Mouse (Mus musculus): ENCODE measurements around the gene Rfng. TPM values are rescaled to one million over a fixed set of nuclear protein-coding genes. Genes with fewer than 3 reads are reported as not detected.

Gene Rfng
- total and polyA plus RNA-seq, 3 experiments: 4.1 to 67.6 (median 18.4) TPM

DNA sequence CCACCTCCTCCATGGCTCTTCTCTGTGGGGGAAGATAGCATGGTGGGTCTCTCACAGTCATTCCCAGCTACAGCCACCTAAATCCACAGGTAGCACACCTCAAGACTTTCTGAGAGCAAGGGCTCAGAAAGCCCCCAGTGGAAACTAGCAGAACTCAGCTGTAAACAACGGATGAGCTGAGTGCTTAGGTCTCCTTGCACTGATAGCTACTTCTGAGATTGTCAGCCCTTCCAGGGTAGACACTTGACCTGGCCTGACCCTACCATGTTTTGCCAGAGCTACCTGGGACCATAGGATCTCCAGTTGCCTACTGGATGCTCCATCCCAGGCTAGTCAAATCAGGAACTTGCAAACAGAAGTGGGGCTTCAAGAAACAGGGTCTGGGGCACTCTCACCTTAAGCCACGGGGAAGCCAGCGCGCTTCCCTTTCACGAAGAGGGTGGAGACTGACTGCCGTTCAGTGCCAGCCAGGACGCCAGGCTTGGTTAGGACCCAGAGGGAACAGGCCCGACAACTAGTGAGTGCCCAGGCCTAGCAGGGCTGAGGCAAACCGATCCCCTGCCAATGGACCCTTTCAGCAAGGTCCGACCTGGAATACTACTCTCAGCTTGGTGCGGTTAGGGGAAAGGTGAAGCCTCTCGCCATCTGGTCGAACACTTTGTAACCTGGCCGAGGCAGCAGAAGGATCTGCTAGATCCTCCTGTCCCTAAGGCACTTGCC lies 39.0 kb upstream of the Rfng start:
- H3K4me3 ChIP-seq (ENCODE audit: low read depth, low read length): peak overlapping the region; percentile 85
- H3K9me3 ChIP-seq (replicated peaks): no peaks in the 10 kb centered on the region
- DNase-seq (ENCODE audit: low spot score) (peak; percentile 53), ATAC-seq (ENCODE audit: extremely low read depth, insufficient number of reproducible peaks, low FRiP score, poor library complexity, severe bottlenecking) (no peak)
- peaks cover 4% of the 10 kb centered on the region for H3K27me3 ChIP-seq (ENCODE audit: insufficient read depth, low read length)
- H3K4me1 ChIP-seq (ENCODE audit: insufficient read depth, low read depth, low read length): peaks cover 76% of the 10 kb centered on the region
- TF ChIP-seq POLR2AphosphoS5 (IDR thresholded peaks at IDR 0.05; ENCODE audit: insufficient replicate concordance, low read depth, low read length) (peak; percentile 66; the same call in 1 of the 2 replicates), GATA2 (IDR thresholded peaks at IDR 0.05; ENCODE audit: borderline replicate concordance, low read depth, low read length) (no peak)
- peaks cover 62% of the 10 kb centered on the region for H3K36me3 ChIP-seq (replicated peaks)

DNA sequence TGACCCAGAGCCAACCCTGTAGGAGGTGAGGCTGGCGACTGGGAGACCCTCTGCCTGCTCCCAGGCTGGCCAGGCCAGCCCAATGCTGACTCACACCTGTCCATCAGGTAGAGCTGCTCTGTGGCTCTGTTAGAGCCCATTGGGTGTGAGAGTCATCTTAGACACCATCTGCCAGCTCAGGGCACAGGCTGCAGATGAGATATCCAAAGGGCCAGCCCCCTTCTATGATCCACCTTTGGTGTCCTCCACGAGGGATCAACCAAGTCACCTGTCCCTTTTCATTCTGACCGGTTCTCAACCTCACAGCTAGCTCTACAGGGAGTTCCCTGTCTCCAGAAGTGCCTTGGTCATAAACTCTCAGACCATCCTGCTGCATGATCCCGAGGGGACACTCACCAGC lies 38.3 kb upstream of the Rfng start:
- H3K4me3 ChIP-seq (ENCODE audit: low read depth, low read length): peak overlapping the region; percentile 85
- peaks cover 69% of the 10 kb centered on the region for H3K36me3 ChIP-seq (replicated peaks)
- DNase-seq (ENCODE audit: low spot score) (no peak), ATAC-seq (ENCODE audit: extremely low read depth, insufficient number of reproducible peaks, low FRiP score, poor library complexity, severe bottlenecking) (no peak)
- H3K9me3 ChIP-seq (replicated peaks): no peaks in the 10 kb centered on the region
- no peaks in the 10 kb centered on the region for H3K27me3 ChIP-seq (ENCODE audit: insufficient read depth, low read length)
- peaks cover 79% of the 10 kb centered on the region for H3K4me1 ChIP-seq (ENCODE audit: insufficient read depth, low read depth, low read length)
- TF ChIP-seq GATA2 (IDR thresholded peaks at IDR 0.05; ENCODE audit: borderline replicate concordance, low read depth, low read length) (no peak), CTCF (IDR thresholded peaks at IDR 0.05; ENCODE audit: low read depth, low read length) (no peak), TAL1 (conservative IDR thresholded peaks at IDR 0.05; ENCODE audit: low read depth, low read length) (no peak), GATA1 (IDR thresholded peaks at IDR 0.05; ENCODE audit: borderline replicate concordance, low read length) (no peak), POLR2AphosphoS5 (IDR thresholded peaks at IDR 0.05; ENCODE audit: insufficient replicate concordance, low read depth, low read length) (no peak)

DNA sequence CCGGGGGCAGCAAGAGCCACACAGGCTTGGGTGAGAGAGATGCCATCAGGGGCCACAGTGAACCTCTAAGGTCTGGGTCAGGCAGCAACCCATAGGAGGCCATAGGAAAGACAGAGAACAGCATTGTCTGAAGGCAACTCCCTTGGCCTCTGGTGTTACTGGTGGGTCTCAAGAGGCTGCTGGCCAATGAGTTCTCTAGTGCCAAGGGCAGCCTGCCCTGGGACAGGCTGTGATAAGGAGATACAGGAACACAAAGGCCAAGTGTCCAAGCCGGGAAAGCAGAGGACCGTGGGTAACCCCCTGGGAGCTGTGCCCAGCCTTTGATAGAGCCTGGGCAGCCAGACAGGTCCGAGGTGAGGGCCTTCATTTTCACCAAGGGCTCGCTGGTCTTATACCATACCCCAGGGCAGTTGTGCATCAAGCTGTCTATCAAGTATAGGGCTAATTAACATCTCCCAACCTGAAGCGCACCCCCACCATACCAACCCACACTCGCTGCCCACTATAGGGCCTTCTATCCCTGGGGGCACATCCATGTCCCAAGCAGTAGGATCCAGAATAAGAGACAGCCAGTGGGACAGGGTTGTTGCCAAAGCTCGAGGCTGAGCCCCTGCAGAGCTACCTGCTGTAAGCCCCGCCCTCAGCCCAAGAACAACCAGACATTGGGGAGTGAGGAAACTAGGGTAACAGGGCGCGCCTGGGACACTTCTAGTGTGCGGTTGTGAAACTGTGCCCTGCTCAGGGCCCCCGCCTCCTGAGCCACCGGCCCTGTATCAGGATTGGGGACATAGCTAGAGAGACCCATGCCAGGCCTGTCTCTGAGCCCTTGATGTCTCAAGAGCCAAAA lies 37.3 kb upstream of the Rfng start:
- Histone ChIP-seq H3K9me3 (replicated peaks) (no peaks in the 10 kb centered on the region), H3K27me3 (ENCODE audit: insufficient read depth, low read length) (no peaks in the 10 kb centered on the region), H3K4me3 (ENCODE audit: low read depth, low read length) (peak overlapping the region; percentile 85), H3K36me3 (replicated peaks) (peaks cover 77% of the 10 kb centered on the region), H3K4me1 (ENCODE audit: insufficient read depth, low read depth, low read length) (peaks cover 88% of the 10 kb centered on the region)
- peak; percentile 50 for DNase-seq (ENCODE audit: low spot score)
- TF ChIP-seq TAL1 (conservative IDR thresholded peaks at IDR 0.05; ENCODE audit: low read depth, low read length): no peak
- no peak for TF ChIP-seq GATA1 (IDR thresholded peaks at IDR 0.05; ENCODE audit: borderline replicate concordance, low read length)
- TF ChIP-seq GATA2 (IDR thresholded peaks at IDR 0.05; ENCODE audit: borderline replicate concordance, low read depth, low read length): no peak
- no peak for TF ChIP-seq POLR2AphosphoS5 (IDR thresholded peaks at IDR 0.05; ENCODE audit: insufficient replicate concordance, low read depth, low read length)
- TF ChIP-seq CTCF (IDR thresholded peaks at IDR 0.05; ENCODE audit: low read depth, low read length): no peak
- ATAC-seq (ENCODE audit: extremely low read depth, insufficient number of reproducible peaks, low FRiP score, poor library complexity, severe bottlenecking): no peak

DNA sequence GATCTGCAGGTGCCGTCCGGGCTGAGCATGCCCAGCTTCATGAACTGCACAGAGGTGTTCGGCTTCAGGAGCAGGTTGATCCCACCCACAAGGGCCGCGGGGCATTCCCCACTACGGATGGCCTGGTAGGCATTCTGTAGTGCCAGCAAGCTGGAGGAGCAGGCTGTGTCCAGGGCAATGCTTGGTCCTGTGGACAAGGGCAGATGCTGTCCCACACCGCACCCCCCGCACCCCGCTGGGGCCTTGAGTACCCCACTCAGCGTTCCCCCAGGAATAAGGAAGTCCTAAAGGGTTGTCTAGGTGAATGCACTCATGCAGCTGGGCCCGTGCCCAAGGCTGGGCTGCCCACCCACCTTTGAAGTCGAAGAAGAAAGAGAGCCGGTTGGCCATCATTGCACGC lies 36.5 kb upstream of the Rfng start:
- peak overlapping the region; percentile 85; the same call in 1 of the 2 replicates for H3K4me3 ChIP-seq (ENCODE audit: low read depth, low read length)
- peaks cover 88% of the 10 kb centered on the region for H3K4me1 ChIP-seq (ENCODE audit: insufficient read depth, low read depth, low read length)

DNA sequence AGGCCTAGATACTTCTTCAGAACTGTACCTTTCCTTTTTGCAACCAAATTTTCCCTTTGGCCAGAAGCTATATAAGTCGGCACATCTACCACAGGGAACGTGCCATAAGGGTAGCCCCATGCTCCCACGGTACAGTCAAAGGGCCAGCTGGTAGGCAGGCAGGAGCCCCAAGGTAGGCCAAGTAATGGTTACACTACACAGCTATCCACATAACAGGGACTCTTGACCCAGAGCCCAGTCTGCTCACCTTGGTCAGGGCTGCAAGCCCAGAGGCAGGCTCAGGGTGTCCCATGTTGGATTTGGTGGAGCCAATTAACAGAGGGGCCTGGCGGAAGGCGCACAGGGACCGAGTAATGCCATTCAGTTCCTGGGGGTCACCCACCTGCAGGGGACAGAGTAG lies 35.5 kb upstream of the Rfng start:
- H3K4me1 ChIP-seq (ENCODE audit: insufficient read depth, low read depth, low read length): peaks cover 87% of the 10 kb centered on the region
- TF ChIP-seq TAL1 (conservative IDR thresholded peaks at IDR 0.05; ENCODE audit: low read depth, low read length): no peak
- no peak for TF ChIP-seq CTCF (IDR thresholded peaks at IDR 0.05; ENCODE audit: low read depth, low read length)
- TF ChIP-seq GATA2 (IDR thresholded peaks at IDR 0.05; ENCODE audit: borderline replicate concordance, low read depth, low read length): no peak
- TF ChIP-seq GATA1 (IDR thresholded peaks at IDR 0.05; ENCODE audit: borderline replicate concordance, low read length): no peak
- no peak for TF ChIP-seq POLR2AphosphoS5 (IDR thresholded peaks at IDR 0.05; ENCODE audit: insufficient replicate concordance, low read depth, low read length)
- no peak for DNase-seq (ENCODE audit: low spot score)
- no peak overlapping the region for H3K4me3 ChIP-seq (ENCODE audit: low read depth, low read length)
- no peaks in the 10 kb centered on the region for H3K27me3 ChIP-seq (ENCODE audit: insufficient read depth, low read length)
- ATAC-seq (ENCODE audit: extremely low read depth, insufficient number of reproducible peaks, low FRiP score, poor library complexity, severe bottlenecking): no peak
- H3K36me3 ChIP-seq (replicated peaks): peaks cover 89% of the 10 kb centered on the region
- H3K9me3 ChIP-seq (replicated peaks): no peaks in the 10 kb centered on the region

More for the DNA sequence above, 36.5 kb upstream of the Rfng start:
- ATAC-seq (ENCODE audit: extremely low read depth, insufficient number of reproducible peaks, low FRiP score, poor library complexity, severe bottlenecking) (no peak), DNase-seq (ENCODE audit: low spot score) (no peak)
- Histone ChIP-seq H3K9me3 (replicated peaks) (no peaks in the 10 kb centered on the region), H3K27me3 (ENCODE audit: insufficient read depth, low read length) (no peaks in the 10 kb centered on the region), H3K36me3 (replicated peaks) (peaks cover 79% of the 10 kb centered on the region)
- TF ChIP-seq GATA2 (IDR thresholded peaks at IDR 0.05; ENCODE audit: borderline replicate concordance, low read depth, low read length) (no peak), POLR2AphosphoS5 (IDR thresholded peaks at IDR 0.05; ENCODE audit: insufficient replicate concordance, low read depth, low read length) (no peak), TAL1 (conservative IDR thresholded peaks at IDR 0.05; ENCODE audit: low read depth, low read length) (no peak), GATA1 (IDR thresholded peaks at IDR 0.05; ENCODE audit: borderline replicate concordance, low read length) (no peak), CTCF (IDR thresholded peaks at IDR 0.05; ENCODE audit: low read depth, low read length) (no peak)

DNA sequence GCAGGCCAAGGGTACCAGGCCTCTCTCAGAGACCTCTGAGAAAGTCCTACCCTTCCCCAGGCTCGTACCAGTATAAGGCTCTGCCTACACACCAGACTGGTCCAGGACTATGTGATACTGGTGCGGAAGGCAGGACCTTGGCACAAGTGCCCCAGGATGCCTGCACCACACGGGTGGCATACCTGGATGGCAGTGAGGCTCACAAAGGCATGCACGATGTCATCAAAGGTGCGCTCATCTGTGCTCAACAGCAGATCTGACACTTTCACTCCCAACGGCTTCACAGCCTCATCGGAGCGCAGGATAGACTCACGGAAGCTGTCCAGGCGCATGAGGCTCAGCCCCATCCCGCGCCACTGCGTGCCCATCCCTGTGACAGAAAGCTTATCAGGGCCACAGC lies 34.2 kb upstream of the Rfng start:
- ATAC-seq (ENCODE audit: extremely low read depth, insufficient number of reproducible peaks, low FRiP score, poor library complexity, severe bottlenecking) (no peak), DNase-seq (ENCODE audit: low spot score) (no peak)
- Histone ChIP-seq H3K9me3 (replicated peaks) (no peaks in the 10 kb centered on the region), H3K27me3 (ENCODE audit: insufficient read depth, low read length) (no peaks in the 10 kb centered on the region), H3K4me1 (ENCODE audit: insufficient read depth, low read depth, low read length) (peaks cover 93% of the 10 kb centered on the region), H3K4me3 (ENCODE audit: low read depth, low read length) (no peak overlapping the region), H3K36me3 (replicated peaks) (peaks cover 100% of the 10 kb centered on the region)
- TF ChIP-seq POLR2AphosphoS5 (IDR thresholded peaks at IDR 0.05; ENCODE audit: insufficient replicate concordance, low read depth, low read length) (no peak), GATA2 (IDR thresholded peaks at IDR 0.05; ENCODE audit: borderline replicate concordance, low read depth, low read length) (no peak), GATA1 (IDR thresholded peaks at IDR 0.05; ENCODE audit: borderline replicate concordance, low read length) (no peak), CTCF (IDR thresholded peaks at IDR 0.05; ENCODE audit: low read depth, low read length) (no peak), TAL1 (conservative IDR thresholded peaks at IDR 0.05; ENCODE audit: low read depth, low read length) (no peak)

Measured in G1E (cell line).